Mouse (Mus musculus): ENCODE results near the gene Adamts12.

GRCm38 (mm10) chr15:11037711-11038110, 26.9 kb upstream of the Adamts12 start, which contains the start of gene Rxfp3:
- TF ChIP-seq FLI1 (IDR thresholded peaks at IDR 0.05; ENCODE audit: low read length) (no peak), GATA1 (IDR thresholded peaks at IDR 0.05; ENCODE audit: borderline replicate concordance, low read length) (no peak)

Data from megakaryocyte, embryonic 14.5 days (primary cell).